Mouse (Mus musculus) spleen, postnatal 10 days (tissue): ENCODE measurements at regions not wholly inside any gene's neighbourhood (a gene's known extent, or its start where the extent isn't known, plus 50 kb on each side); places are given as distances from the start of the nearest gene placed in this dataset.

Source experiments
- DNase-seq, 2 experiments: peaks; one replicate each; pipeline ENCODE4 v3.0.0; 2021 to 2022; ENCODE audit warnings: low spot score in 2 of 2

- DNase-seq, result no peak
These were observed 477.8 kb downstream of the Efnb2 start for GRCm38 (mm10) chr8:8183233-8183622.

GRCm38 (mm10) chr8:8182616-8183232, 478.3 kb downstream of the Efnb2 start:
- DNase-seq, result no peak

DNA sequence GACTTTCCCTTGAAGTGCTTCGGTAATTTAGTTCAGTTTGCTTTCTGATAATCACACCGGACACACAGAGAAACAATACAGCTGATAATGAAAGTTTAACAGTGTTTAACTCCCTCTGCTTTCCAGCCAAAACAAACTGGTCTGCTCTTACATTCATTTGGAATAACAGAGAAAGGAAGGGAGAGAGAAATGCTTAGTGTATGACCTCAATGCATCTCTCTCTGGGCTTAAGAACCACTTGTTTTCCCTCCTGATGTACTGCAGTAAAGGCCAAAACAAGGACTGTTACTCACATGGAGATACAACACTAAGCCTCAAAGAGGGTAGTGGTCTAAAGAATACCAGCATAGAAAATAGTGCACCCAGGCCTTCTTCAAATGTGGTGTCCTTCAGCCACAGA, 478.9 kb downstream of the Efnb2 start:
- DNase-seq, result no peak

- no peak for DNase-seq
These were observed 486.8 kb downstream of the Efnb2 start for GRCm38 (mm10) chr8:8174286-8174685.

DNA sequence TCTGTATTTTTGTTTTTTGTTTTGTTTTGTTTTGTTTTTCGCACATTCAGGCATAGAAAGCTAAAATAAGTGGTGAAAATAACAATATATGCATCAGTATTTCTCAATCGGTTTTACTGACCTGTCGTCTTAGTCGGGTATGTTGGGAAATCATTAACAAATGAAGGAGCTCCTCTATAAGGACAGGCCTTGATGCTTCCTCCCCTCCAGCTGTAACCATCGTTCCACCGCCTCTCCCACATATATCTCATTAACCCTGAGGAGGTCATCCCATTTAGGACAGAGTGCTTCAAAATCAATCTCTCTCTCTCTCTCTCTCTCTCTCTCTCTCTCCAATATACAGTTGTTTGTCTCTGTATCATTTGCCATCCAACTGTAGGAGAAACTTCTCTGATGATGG, 492.4 kb downstream of the Efnb2 start:
- DNase-seq, result no peak

DNA sequence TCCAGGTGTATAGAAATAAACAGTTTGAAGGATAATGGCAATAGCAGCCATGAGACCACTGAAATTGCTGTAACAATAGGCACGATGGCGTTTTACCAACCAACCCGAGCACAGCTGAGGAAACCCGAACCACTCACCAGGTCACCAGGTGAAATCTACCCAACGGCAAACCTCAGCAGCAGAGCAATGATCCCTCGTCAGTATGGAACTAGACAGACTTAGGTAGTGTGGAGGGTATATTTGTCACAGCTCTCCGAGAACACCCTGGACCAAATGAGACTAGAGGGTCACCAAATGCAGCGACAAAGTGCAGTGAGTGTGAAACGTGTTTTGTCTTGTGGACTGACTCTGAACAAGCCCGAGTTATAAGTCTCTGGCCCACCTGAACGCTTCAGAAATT, 492.8 kb downstream of the Efnb2 start:
- no peak for DNase-seq

DNA sequence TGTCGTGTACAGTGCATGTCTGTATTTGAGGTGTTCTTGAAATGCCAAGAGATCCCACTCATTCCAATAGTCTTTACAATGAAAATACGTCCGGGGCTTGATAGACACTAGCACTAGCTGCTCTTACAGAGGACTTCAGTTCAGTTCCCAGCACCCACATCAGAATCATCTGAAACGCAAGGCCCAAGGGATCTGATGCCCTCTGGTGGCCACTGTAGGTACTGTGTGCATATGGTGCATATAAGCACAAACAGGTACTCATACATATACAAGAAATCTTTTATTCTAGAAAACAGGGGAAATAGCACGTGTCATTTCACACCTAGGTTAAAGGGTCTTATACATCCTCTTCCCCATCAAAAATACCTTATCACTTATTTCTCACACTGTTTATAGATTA, 513.5 kb downstream of the Efnb2 start:
- no peak for DNase-seq

GRCm38 (mm10) chr8:8142933-8143495, 518.0 kb downstream of the Efnb2 start:
- no peak for DNase-seq

GRCm38 (mm10) chr8:8142461-8142860, 518.6 kb downstream of the Efnb2 start:
- DNase-seq, result no peak

GRCm38 (mm10) chr8:8139720-8140119, 521.3 kb downstream of the Efnb2 start:
- no peak for DNase-seq

- DNase-seq, result no peak
These were observed 527.8 kb downstream of the Efnb2 start for GRCm38 (mm10) chr8:8133001-8133785.

DNA sequence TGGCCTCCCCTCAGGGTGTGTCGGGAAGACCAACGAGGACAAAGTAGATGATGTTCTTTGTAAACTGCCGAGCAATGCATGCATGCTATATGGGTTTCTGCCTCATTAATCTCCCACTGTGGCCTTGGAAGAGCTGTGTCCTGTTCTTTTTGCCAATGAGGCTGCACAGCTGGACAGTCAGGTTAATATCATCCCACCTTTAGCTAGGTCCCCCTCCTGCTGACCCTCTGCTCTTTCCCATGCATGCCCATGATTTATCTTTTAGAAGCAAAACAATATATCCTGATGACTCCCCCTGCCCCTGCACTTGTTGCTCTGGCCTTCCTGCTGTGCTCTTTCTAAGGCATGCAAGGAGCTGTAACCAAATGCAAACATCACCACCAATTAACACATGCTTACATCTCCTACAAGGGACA, 529.1 kb downstream of the Efnb2 start:
- no peak for DNase-seq

DNA sequence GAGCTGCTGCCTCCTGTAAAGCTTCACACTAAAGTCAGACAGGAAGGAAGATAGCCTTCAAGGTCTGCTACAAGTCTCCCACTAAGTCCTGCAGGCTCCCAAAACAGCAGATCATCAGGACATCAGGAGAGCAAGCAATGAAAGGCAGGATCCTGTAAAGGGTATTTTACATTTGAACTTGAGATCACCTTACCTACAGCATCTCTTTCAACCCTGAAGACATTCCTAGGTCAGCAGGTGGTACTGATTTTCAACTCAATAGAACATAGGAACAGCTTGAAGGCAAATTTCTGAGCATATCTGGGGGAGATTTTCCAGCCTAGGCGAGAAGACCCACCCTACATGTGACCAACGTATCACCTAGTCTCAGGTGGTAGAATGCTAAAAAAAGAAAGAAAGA, 530.2 kb downstream of the Efnb2 start:
- DNase-seq, result no peak

DNA sequence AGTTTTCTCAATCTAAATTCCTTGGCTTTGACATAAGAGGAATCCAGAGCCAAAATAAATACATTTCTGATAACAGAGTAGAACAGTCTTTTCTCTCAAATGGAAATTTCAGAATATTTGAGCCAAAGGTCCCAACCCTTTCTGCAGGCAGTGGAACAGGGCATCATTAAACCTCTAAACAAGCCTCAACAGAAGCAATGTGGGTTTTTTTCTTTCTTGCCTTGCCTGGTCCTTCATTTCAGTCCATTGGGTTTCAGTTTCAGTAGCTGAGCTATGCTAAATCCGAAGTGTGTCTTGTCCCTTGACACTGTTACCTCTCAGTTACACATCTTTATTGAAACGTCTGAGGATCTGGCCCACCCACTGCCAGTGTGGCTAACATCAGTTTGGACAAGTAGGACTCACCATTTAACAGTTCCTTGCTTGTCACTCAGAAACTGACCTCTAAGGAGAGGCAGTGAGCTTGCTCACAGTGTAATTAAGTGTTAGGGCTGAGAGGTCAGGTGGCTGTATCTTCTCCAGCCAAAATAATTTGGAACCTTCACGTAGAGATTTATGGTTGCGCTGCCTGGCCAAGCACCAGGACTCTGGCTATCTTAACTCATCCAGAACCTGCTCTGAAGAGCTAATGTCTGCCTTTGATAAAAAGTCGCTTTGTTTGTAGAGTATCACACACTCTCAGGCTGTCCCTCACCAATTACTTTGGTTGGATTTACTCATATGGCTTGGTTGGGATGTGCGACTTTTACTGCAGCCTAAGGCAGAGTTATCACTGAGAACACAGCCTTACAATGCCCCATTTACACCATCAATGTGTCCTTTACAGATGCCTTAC, 545.2 kb downstream of the Efnb2 start:
- no peak for DNase-seq

GRCm38 (mm10) chr8:8114604-8115003, 546.4 kb downstream of the Efnb2 start:
- DNase-seq, result no peak

- DNase-seq, result no peak
These were observed 551.2 kb downstream of the Efnb2 start for GRCm38 (mm10) chr8:8109785-8110350.

DNA sequence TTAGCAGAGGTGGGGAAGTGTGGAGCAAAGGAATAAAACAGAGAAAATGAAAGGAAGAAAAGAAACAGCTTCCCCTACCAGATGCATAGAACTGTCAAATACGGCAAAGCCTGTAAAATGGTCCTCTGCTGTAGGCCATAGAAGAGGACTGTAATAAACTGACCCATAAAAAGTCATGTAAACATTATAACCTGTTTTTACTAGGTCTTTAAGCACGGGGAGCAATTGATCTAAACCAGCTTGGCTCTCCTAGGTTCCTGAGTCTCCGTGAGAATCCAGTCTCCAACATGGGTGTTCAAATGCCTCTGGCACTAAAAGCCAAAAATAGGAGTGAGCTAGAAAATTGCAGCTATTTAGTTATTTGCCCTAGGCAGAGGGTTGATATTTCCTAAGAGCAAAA, 557.5 kb downstream of the Efnb2 start:
- no peak for DNase-seq

- DNase-seq, result no peak
These were observed 558.9 kb downstream of the Efnb2 start for GRCm38 (mm10) chr8:8102010-8102727.

DNA sequence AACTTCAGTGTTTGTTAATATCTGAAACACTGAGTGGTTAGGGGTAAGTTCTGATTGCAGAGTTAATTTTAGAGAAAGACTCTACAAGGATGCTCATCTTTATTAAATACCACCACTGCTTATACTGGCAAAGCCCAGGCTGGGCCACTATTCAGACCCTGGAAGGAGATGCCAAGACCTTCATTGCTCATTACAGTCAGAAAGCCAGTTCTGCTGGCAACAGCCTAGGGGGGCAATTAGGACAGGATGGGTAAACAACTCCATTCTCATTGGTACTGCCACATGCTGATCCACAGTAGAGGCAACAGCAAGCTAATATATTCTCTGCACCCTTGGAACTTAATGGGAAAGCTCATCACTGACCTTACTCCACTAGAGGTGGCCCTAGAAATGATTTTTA, 568.5 kb downstream of the Efnb2 start:
- DNase-seq, result no peak

GRCm38 (mm10) chr8:8084652-8085051, 576.4 kb downstream of the Efnb2 start:
- DNase-seq, result no peak

- no peak for DNase-seq
These were observed 597.0 kb downstream of the Efnb2 start for GRCm38 (mm10) chr8:8064074-8064473.
